Mouse (Mus musculus) liver, embryonic 15.5 days (tissue): ENCODE data around the gene Jam3. TPM values are rescaled to one million over a fixed set of nuclear protein-coding genes. Genes with fewer than 3 reads are reported as not detected.
"Not testable (repeated sequence)": the region's sequence is repeated elsewhere in the genome, so short reads cannot be mapped to it uniquely, and the experiment has no call there.

Experiments
- ATAC-seq: fragments of 200-750 bp; cut with Nextera tagmentation; 2 replicates; pipeline ENCODE4 v1.8.0; 2017; ENCODE audit warnings: moderate number of reproducible peaks, mild to moderate bottlenecking, moderate library complexity; ENCODE audit not compliant: insufficient read depth
- H3K27ac ChIP-seq: fragments of 300-500 bp; sonication (generic); replicated peaks from 2 replicates; pipeline ENCODE4 v1.5.1; 2015; ENCODE audit warnings: mild to moderate bottlenecking, inconsistent platforms
- H3K27me3 ChIP-seq: fragments of 300-500 bp; sonication (generic); 2 replicates; pipeline ENCODE4 v1.6.1; 2015; ENCODE audit warnings: mild to moderate bottlenecking, inconsistent platforms
- H3K36me3 ChIP-seq: fragments of 300-500 bp; sonication (generic); replicated peaks from 2 replicates; pipeline ENCODE4 v1.6.1; 2015; ENCODE audit warnings: moderate library complexity, mild to moderate bottlenecking, inconsistent platforms
- H3K4me1 ChIP-seq: fragments of 300-500 bp; sonication (generic); replicated peaks from 2 replicates; pipeline ENCODE4 v1.6.1; 2015; ENCODE audit warnings: inconsistent platforms
- H3K4me2 ChIP-seq: fragments of 300-500 bp; sonication (generic); 2 replicates; pipeline ENCODE4 v1.6.1; 2015; ENCODE audit warnings: moderate library complexity, mild to moderate bottlenecking, inconsistent platforms
- H3K4me3 ChIP-seq: fragments of 300-500 bp; sonication (generic); replicated peaks from 2 replicates; pipeline ENCODE4 v1.5.1; 2015; ENCODE audit warnings: mild to moderate bottlenecking, inconsistent platforms
- H3K9ac ChIP-seq: fragments of 300-500 bp; sonication (generic); 2 replicates; pipeline ENCODE4 v1.6.1; 2015; ENCODE audit warnings: moderate library complexity, mild to moderate bottlenecking, inconsistent platforms
- H3K9me3 ChIP-seq: fragments of 300-500 bp; sonication (generic); replicated peaks from 2 replicates; pipeline ENCODE4 v1.6.1; 2016; ENCODE audit warnings: inconsistent platforms
- WGBS: fragments of 180-500 bp; shearing (Covaris S2); methylation state at CpG from one replicate; pipeline ENCODE4 v1.1.7; 2015; ENCODE audit warnings: mixed read lengths; ENCODE audit not compliant: insufficient replicate concordance; 5-methylcytosine and 5-hydroxymethylcytosine counted together
- polyA plus RNA-seq: library from polyadenylated mRNA; unstranded; fragments of >200 nt; fragmentation: Nextera tagmentation; extraction: Ambion mirVana; gene quantifications from 2 replicates; pipeline ENCODE4 v1.2.1, GENCODE M21; 2015

Jam3 gene
- polyA plus RNA-seq, 1 experiment from 2014 or later = 3.4 TPM

DNA sequence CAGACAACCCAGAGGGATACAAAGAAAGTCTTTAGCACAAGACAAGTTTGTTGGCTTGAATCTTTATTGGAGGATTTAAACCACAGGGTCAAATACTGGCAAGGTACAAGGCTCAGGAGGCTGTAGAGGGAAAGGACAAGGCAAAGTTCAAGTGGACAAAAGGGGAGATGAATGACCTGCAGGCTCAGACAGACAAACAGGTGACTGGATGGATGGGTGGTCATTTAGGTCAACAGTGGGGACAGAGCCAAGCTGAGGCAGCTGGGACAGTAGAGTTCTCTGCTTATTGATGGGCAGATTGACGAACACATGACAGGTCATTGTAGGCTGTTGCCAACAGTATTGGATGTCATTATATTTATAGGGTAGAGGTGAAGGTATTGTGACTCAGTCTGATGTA is 11.8 kb upstream of the Jam3 start:
- Histone ChIP-seq H3K9ac (no peak overlapping the region), H3K9me3 (no peaks in the 10 kb centered on the region), H3K4me1 (no peaks in the 10 kb centered on the region), H3K27me3 (no peaks in the 10 kb centered on the region), H3K4me2 (no peak overlapping the region), H3K4me3 (no peak overlapping the region), H3K27ac (no peak overlapping the region), H3K36me3 (no peaks in the 10 kb centered on the region)
- ATAC-seq = no peak
- WGBS = 71% methylated on average over 1 of the region's 1 CpGs

DNA sequence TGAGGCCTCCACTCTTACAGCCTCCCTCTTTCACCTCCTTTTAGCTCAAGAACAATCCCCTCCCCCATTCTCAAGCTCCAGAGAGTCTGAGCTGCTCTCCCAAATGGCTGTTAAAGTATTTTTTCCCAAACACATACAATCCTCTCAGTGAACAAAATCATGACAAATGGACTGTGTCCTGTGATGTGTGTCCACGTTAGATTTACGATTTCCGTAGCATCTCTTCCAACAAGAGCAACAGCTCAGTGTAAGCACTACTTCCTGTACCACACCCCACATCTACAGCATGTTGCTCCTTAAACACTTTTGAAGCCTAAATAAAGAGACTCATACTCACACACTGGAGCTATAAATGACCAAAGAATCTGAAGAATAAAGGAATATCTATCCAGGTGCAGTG is 10.4 kb upstream of the Jam3 start:
- no peak overlapping the region for H3K9ac ChIP-seq

GRCm38 (mm10) chr9:27164957-27165356 is 9.7 kb upstream of the Jam3 start:
- no peak overlapping the region for H3K9ac ChIP-seq
- no peak overlapping the region for H3K27ac ChIP-seq
- H3K27me3 ChIP-seq = no peaks in the 10 kb centered on the region
- no peaks in the 10 kb centered on the region for H3K9me3 ChIP-seq
- H3K4me3 ChIP-seq = no peak overlapping the region
- 51% methylated on average over 2 of the region's 2 CpGs for WGBS
- H3K4me2 ChIP-seq = no peak overlapping the region
- H3K36me3 ChIP-seq = no peaks in the 10 kb centered on the region
- no peaks in the 10 kb centered on the region for H3K4me1 ChIP-seq
- no peak for ATAC-seq

More for the DNA sequence above, 10.4 kb upstream of the Jam3 start:
- H3K27me3 ChIP-seq = no peaks in the 10 kb centered on the region
- no peak overlapping the region for H3K4me2 ChIP-seq
- H3K27ac ChIP-seq = no peak overlapping the region
- ATAC-seq = no peak
- no peaks in the 10 kb centered on the region for H3K36me3 ChIP-seq
- H3K4me1 ChIP-seq = no peaks in the 10 kb centered on the region
- no peak overlapping the region for H3K4me3 ChIP-seq
- H3K9me3 ChIP-seq = no peaks in the 10 kb centered on the region
- 56% methylated on average over 3 of the region's 3 CpGs for WGBS

- not testable (repeated sequence) for H3K4me3 ChIP-seq, H3K4me1 ChIP-seq, H3K27me3 ChIP-seq, H3K9ac ChIP-seq, H3K9me3 ChIP-seq, H3K36me3 ChIP-seq, H3K27ac ChIP-seq, H3K4me2 ChIP-seq, ATAC-seq
- WGBS = 73% methylated on average over 5 of the region's 5 CpGs
Observed at GRCm38 (mm10) chr9:27163661-27164060, 8.4 kb upstream of the Jam3 start.

GRCm38 (mm10) chr9:27153861-27154260 is 1.4 kb downstream of the Jam3 start:
- no peak overlapping the region for H3K9ac ChIP-seq
- H3K36me3 ChIP-seq = no peaks in the 10 kb centered on the region
- peaks cover 35% of the 10 kb centered on the region for H3K27me3 ChIP-seq
- H3K4me3 ChIP-seq = no peak overlapping the region
- ATAC-seq = no peak
- H3K4me2 ChIP-seq = no peak overlapping the region
- no peak overlapping the region for H3K27ac ChIP-seq
- H3K4me1 ChIP-seq = no peaks in the 10 kb centered on the region
- H3K9me3 ChIP-seq = no peaks in the 10 kb centered on the region
- 64% methylated on average over 4 of the region's 4 CpGs for WGBS

DNA sequence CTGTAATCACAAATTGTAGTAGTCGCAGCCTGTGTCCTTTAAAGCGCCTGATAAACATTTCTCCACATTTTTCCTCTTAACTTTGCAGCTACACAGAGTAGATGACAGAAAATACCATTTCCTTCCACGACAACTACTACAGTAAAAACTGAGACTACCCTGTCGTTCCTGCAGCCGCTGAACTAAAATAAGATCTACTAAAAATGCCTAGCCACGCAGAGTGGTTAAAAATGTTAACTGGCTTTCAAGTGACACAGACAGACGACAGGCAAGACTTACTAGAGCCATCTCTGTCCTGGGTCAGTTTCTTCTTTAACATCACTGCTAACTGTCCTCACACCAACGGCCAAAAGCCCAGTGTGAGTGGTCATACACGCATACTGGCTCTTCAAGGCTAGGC is 5.4 kb downstream of the Jam3 start:
- H3K4me1 ChIP-seq = no peaks in the 10 kb centered on the region
- peaks cover 17% of the 10 kb centered on the region for H3K27me3 ChIP-seq
- H3K27ac ChIP-seq = no peak overlapping the region
- no peak overlapping the region for H3K4me3 ChIP-seq
- no peaks in the 10 kb centered on the region for H3K9me3 ChIP-seq
- no peak overlapping the region for H3K9ac ChIP-seq
- no peak overlapping the region for H3K4me2 ChIP-seq
- WGBS = 41% methylated on average over 9 of the region's 9 CpGs
- no peaks in the 10 kb centered on the region for H3K36me3 ChIP-seq
- no peak for ATAC-seq

DNA sequence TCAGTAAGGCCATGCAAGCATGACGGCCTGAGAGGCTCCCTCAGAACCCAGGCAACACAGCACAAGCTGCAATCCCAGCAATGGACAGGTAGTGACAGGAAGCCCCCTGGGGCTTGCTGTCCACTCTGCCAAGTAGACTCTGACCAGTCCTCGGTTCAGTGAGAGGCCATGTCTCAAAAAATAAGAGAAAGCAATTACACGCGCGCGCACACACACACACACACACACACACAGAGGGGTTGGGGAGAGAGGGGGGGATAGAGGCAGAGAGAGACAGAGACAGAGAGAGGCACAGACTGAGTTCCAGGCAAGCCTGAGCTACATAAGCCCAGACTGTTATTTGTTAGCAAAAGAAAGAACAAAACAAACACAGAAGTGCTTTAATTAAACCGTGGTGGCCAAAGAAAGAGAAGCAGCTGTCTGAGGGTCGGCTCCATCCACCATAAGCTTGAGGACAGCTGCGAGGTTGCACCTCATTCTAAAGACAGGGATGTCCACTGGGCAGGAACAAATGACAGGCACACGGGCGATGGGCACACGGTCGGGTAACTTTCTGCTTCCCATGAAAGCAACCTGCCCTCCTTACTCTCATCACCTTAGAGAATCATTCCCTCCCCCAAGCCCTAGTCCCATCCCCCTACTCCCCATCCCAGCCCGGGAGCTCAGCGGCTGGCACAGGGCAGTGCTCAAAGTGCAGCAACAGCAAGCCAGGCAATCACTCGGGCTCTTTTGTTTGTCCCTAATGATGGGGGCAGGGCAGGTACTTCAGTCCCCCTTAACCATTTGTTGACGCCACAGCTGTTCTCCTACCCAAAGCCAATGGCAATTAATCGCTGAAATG is 6.4 kb downstream of the Jam3 start:
- 48% methylated on average over 18 of the region's 18 CpGs for WGBS
- peaks cover 8% of the 10 kb centered on the region for H3K27me3 ChIP-seq
- H3K27ac ChIP-seq = no peak overlapping the region
- H3K4me2 ChIP-seq = no peak overlapping the region
- H3K9ac ChIP-seq = no peak overlapping the region
- no peaks in the 10 kb centered on the region for H3K9me3 ChIP-seq
- no peaks in the 10 kb centered on the region for H3K4me1 ChIP-seq
- H3K4me3 ChIP-seq = no peak overlapping the region
- no peaks in the 10 kb centered on the region for H3K36me3 ChIP-seq
- no peak for ATAC-seq

DNA sequence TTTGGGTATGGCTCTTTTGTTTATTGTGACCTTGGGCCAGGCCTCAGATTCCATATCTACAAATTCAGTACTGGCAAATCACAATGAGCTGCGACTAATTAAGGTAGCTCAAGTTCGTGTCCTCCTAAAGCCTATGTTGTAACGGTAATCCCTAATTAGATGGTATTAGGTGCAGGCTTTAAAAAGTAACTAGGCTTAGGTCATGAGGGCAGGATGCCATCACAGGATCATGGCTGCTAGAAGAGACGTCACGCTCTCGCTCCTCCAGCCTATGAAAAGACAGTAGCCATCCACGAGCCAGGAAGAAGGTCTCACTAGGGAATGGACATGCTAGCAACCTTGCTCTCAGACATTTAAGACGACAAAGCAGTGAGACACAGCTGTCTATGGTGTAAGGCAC is 7.3 kb downstream of the Jam3 start:
- no peak overlapping the region for H3K27ac ChIP-seq
- WGBS = 69% methylated on average over 8 of the region's 8 CpGs

GRCm38 (mm10) chr9:27146826-27147225 is 8.4 kb downstream of the Jam3 start:
- no peaks in the 10 kb centered on the region for H3K36me3 ChIP-seq
- 62% methylated on average over 2 of the region's 2 CpGs for WGBS
- no peak overlapping the region for H3K27ac ChIP-seq
- no peaks in the 10 kb centered on the region for H3K9me3 ChIP-seq
- H3K4me2 ChIP-seq = no peak overlapping the region
- H3K27me3 ChIP-seq = no peaks in the 10 kb centered on the region
- no peaks in the 10 kb centered on the region for H3K4me1 ChIP-seq
- no peak overlapping the region for H3K4me3 ChIP-seq
- no peak for ATAC-seq
- H3K9ac ChIP-seq = no peak overlapping the region

More for the DNA sequence above, 7.3 kb downstream of the Jam3 start:
- ATAC-seq = no peak
- no peaks in the 10 kb centered on the region for H3K9me3 ChIP-seq
- no peaks in the 10 kb centered on the region for H3K27me3 ChIP-seq
- H3K4me1 ChIP-seq = no peaks in the 10 kb centered on the region
- H3K4me3 ChIP-seq = no peak overlapping the region
- no peaks in the 10 kb centered on the region for H3K36me3 ChIP-seq
- H3K4me2 ChIP-seq = no peak overlapping the region
- no peak overlapping the region for H3K9ac ChIP-seq

DNA sequence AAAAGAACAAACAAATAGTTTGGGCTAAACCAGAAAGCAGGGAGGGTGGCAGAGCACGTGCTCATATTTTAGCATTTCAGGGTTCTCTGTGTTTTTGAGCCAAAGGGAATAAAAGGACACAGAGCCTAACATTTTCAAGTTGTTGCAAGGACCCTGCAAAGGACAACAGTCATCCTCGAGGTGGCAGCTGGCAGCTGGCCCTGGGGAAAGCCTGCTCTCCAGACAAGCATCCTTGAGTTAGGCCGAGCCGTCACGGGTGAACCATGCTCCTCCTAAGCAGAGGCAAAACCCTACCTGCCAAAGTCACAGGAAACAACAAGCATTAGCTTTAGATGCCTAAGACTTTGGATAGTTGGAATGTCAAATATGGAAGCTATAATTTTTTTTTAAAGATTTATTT is 10.2 kb downstream of the Jam3 start:
- Histone ChIP-seq H3K27me3 (no peaks in the 10 kb centered on the region), H3K36me3 (no peaks in the 10 kb centered on the region), H3K9me3 (no peaks in the 10 kb centered on the region), H3K9ac (no peak overlapping the region), H3K4me2 (no peak overlapping the region), H3K27ac (no peak overlapping the region), H3K4me3 (no peak overlapping the region), H3K4me1 (no peaks in the 10 kb centered on the region)
- 58% methylated on average over 5 of the region's 5 CpGs for WGBS
- no peak for ATAC-seq

- no peaks in the 10 kb centered on the region for H3K36me3 ChIP-seq
- 51% methylated on average over 4 of the region's 4 CpGs for WGBS
- no peaks in the 10 kb centered on the region for H3K27me3 ChIP-seq
- H3K4me1 ChIP-seq = no peaks in the 10 kb centered on the region
- no peak overlapping the region for H3K27ac ChIP-seq
- no peak overlapping the region for H3K4me3 ChIP-seq
- H3K9ac ChIP-seq = no peak overlapping the region
- no peaks in the 10 kb centered on the region for H3K9me3 ChIP-seq
- ATAC-seq = no peak
- H3K4me2 ChIP-seq = no peak overlapping the region
Observed at GRCm38 (mm10) chr9:27144271-27144840, 10.9 kb downstream of the Jam3 start.
